28 mouse cellular contexts compared by ENCODE assay signal in the genomic region with DNA sequence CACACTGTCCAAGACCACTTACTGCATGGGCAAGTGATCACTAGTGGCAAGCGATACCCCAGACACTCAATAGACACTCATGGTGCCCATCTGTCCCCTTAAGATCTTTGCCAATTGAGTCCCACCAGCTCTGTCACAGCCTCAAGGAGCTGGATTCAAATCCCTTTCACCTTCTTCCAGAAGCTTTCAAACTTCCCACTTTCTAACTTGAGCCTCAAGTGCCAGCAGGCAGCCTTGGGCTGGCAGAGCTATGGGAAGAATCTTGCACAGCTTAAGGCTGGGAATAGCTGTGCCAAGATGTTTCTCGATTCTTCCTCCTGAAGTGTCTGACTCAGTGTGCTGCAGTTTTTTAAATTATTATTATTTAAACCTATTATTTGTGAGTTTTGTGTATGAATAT.
DNase-seq lines count a peak whose midpoint lies in the region; ATAC-seq lines count a peak whose summit lies in the region.
"Had no signal": no experiment of that assay in that cellular context is flagged by ENCODE, and none has a peak within 500 bp of the region (broad histone marks: within the 10 kb centered on the region; RNA-seq: fewer than 3 reads in every experiment).

No protein-coding gene starts in this region.

- H3K36me3 ChIP-seq in forebrain, embryonic 14.5 days (ENCODE audit: control insufficient read depth, insufficient read depth, low read length) = no peaks in the 10 kb centered on the region
- H3K36me3 ChIP-seq in forebrain, embryonic 13.5 days (ENCODE audit: poor library complexity, severe bottlenecking) = no peaks in the 10 kb centered on the region
- H3K36me3 ChIP-seq: G1E; heart, embryonic 12.5 days; hindbrain, embryonic 13.5 days; liver, embryonic 12.5 days; midbrain, embryonic 12.5 days; neural tube, embryonic 12.5 days had no signal

- H3K4me3 ChIP-seq in forebrain, embryonic 14.5 days (ENCODE audit: low read depth, low read length) = no peak overlapping the region
- no peak overlapping the region for H3K4me3 ChIP-seq in forebrain, embryonic 13.5 days
- H3K4me3 ChIP-seq: erythroblast, embryonic 14.5 days; gastrocnemius, adult 2 months; heart, adult 2 months; heart, embryonic 12.5 days; hindbrain, embryonic 13.5 days; liver, embryonic 12.5 days; midbrain, embryonic 12.5 days; myocyte; neural tube, embryonic 12.5 days had no signal

- no peaks in the 10 kb centered on the region for H3K4me1 ChIP-seq in forebrain, embryonic 14.5 days (ENCODE audit: control insufficient read depth, insufficient read depth, low read length)
- no peaks in the 10 kb centered on the region for H3K4me1 ChIP-seq in forebrain, embryonic 13.5 days
- H3K4me1 ChIP-seq: heart, embryonic 12.5 days; liver, embryonic 12.5 days; megakaryocyte, embryonic 14.5 days; midbrain, embryonic 12.5 days; neural tube, embryonic 12.5 days had no signal

- H3K4me2 ChIP-seq in forebrain, embryonic 14.5 days (ENCODE audit: low read length) = no peak overlapping the region
- no peak overlapping the region for H3K4me2 ChIP-seq in forebrain, embryonic 13.5 days
- H3K4me2 ChIP-seq: heart, embryonic 12.5 days; hindbrain, embryonic 13.5 days; liver, embryonic 12.5 days; midbrain, embryonic 12.5 days; neural tube, embryonic 12.5 days had no signal

- 82% methylated on average over 2 of the region's 2 CpGs for WGBS in forebrain, embryonic 14.5 days
- 91% methylated on average over 2 of the region's 2 CpGs for WGBS in forebrain, embryonic 13.5 days

- no peaks in the 10 kb centered on the region for H3K27me3 ChIP-seq in forebrain, embryonic 14.5 days (replicated peaks; ENCODE audit: control insufficient read depth, insufficient read depth, low read length)
- H3K27me3 ChIP-seq in forebrain, embryonic 13.5 days = no peaks in the 10 kb centered on the region
- H3K27me3 ChIP-seq: heart, embryonic 12.5 days; hindbrain, embryonic 13.5 days; liver, embryonic 12.5 days; megakaryocyte, embryonic 14.5 days; midbrain, embryonic 12.5 days; neural tube, embryonic 12.5 days had no signal

- H3K9ac ChIP-seq in forebrain, embryonic 14.5 days (ENCODE audit: low read length) = no peak overlapping the region
- no peak overlapping the region for H3K9ac ChIP-seq in forebrain, embryonic 13.5 days
- H3K9ac ChIP-seq: heart, embryonic 12.5 days; hindbrain, embryonic 13.5 days; liver, embryonic 12.5 days; liver, postnatal 0 days; midbrain, embryonic 12.5 days; neural tube, embryonic 12.5 days had no signal

- no peak for ATAC-seq in forebrain, embryonic 14.5 days
- no peak for ATAC-seq in forebrain, embryonic 13.5 days
- ATAC-seq: intestine, embryonic 16.5 days; liver, embryonic 12.5 days; liver, postnatal 0 days had no signal

- no peaks in the 10 kb centered on the region for H3K9me3 ChIP-seq in forebrain, embryonic 14.5 days (replicated peaks; ENCODE audit: control insufficient read depth, low read length)
- H3K9me3 ChIP-seq in forebrain, embryonic 13.5 days (replicated peaks) = no peaks in the 10 kb centered on the region
- H3K9me3 ChIP-seq: heart, embryonic 12.5 days; hindbrain, embryonic 13.5 days; liver, embryonic 12.5 days; midbrain, embryonic 12.5 days; neural tube, embryonic 12.5 days had no signal

- peak; percentile 50 for DNase-seq in forebrain, embryonic 14.5 days (ENCODE audit: low spot score)
- DNase-seq in layer of hippocampus, adult 11-12 months (ENCODE audit: low spot score) = peak; percentile 18
- no peak for DNase-seq in layer of hippocampus, postnatal 25 days (ENCODE audit: extremely low spot score in 1 of 2, low spot score in 1 of 2)
- peak; percentile 39 for DNase-seq in right cerebral cortex, adult 18-20 months
- no peak for DNase-seq in right cerebral cortex, postnatal 4 days
- DNase-seq in telencephalon, adult 2 months (ENCODE audit: low read depth, low spot score) = peak; percentile 77
- DNase-seq in spleen, postnatal 36 days (ENCODE audit: low spot score in 2 of 2) = no peak
- DNase-seq: adrenal gland, adult 8-10 months; gastrocnemius, adult 2 months; gastrocnemius, postnatal 36 days; heart, adult 2 months; heart, postnatal 4 days; kidney, adult 9 months; kidney, postnatal 10 days; liver, postnatal 0 days; lung, postnatal 4 days; thymus, postnatal 14 days had no signal

- no peak overlapping the region for H3K27ac ChIP-seq in forebrain, embryonic 14.5 days (ENCODE audit: low read depth, low read length)
- H3K27ac ChIP-seq in forebrain, embryonic 13.5 days = no peak overlapping the region
- H3K27ac ChIP-seq: gastrocnemius, adult 2 months; heart, adult 2 months; hindbrain, embryonic 13.5 days; liver, embryonic 12.5 days; midbrain, embryonic 12.5 days; neural tube, embryonic 12.5 days had no signal

Comparison
In these comparisons a context has a peak if more than half of its experiments do, and no peak if none do; other contexts are left out.
1. DNase-seq: peak in forebrain, embryonic 14.5 days (single experiment), layer of hippocampus, adult 11-12 months (single experiment), right cerebral cortex, adult 18-20 months (single experiment) and telencephalon, adult 2 months (single experiment); none in layer of hippocampus, postnatal 25 days (0 of 2), right cerebral cortex, postnatal 4 days (single experiment) and spleen, postnatal 36 days (0 of 2).